Mouse (Mus musculus) 3134 (cell line): ENCODE data around the gene Unc79.
A peak's percentile ranks its signal among the peaks of the same experiment; 100 is the strongest.

Experiments
- DNase-seq: peaks from one replicate; pipeline ENCODE4 v3.0.0-alpha.2; 2011; ENCODE audit warnings: low spot score; ENCODE audit not compliant: insufficient read length; ENCODE audit errors: extremely low read depth

Gene Unc79

GRCm38 (mm10) chr12:103040136-103040535, 91.5 kb downstream of the Unc79 start:
- no peak for DNase-seq

- no peak for DNase-seq
Measured at GRCm38 (mm10) chr12:103041401-103041800, 92.7 kb downstream of the Unc79 start.

- no peak for DNase-seq
Measured at GRCm38 (mm10) chr12:103042711-103043110, 94.1 kb downstream of the Unc79 start.

- no peak for DNase-seq
Measured at GRCm38 (mm10) chr12:103044422-103044821, 95.8 kb downstream of the Unc79 start.

- DNase-seq: no peak
Measured at GRCm38 (mm10) chr12:103049865-103050264, 101.2 kb downstream of the Unc79 start.

- DNase-seq: no peak
Measured at GRCm38 (mm10) chr12:103059321-103060053, 110.8 kb downstream of the Unc79 start.

GRCm38 (mm10) chr12:103060791-103061190, 112.1 kb downstream of the Unc79 start:
- no peak for DNase-seq

- DNase-seq: no peak
Measured at GRCm38 (mm10) chr12:103062133-103062532, 113.5 kb downstream of the Unc79 start.

GRCm38 (mm10) chr12:103064944-103065343, 116.3 kb downstream of the Unc79 start:
- no peak for DNase-seq

- no peak for DNase-seq
Measured at GRCm38 (mm10) chr12:103068161-103068560, 119.5 kb downstream of the Unc79 start.

- DNase-seq: no peak
Measured at GRCm38 (mm10) chr12:103069565-103069964, 120.9 kb downstream of the Unc79 start.

- no peak for DNase-seq
Measured at GRCm38 (mm10) chr12:103073953-103074352, 125.3 kb downstream of the Unc79 start.

GRCm38 (mm10) chr12:103078751-103079150, 130.1 kb downstream of the Unc79 start:
- no peak for DNase-seq

GRCm38 (mm10) chr12:103080055-103080454, 131.4 kb downstream of the Unc79 start:
- no peak for DNase-seq

GRCm38 (mm10) chr12:103091831-103092230, 143.2 kb downstream of the Unc79 start:
- no peak for DNase-seq

GRCm38 (mm10) chr12:103095160-103095559, 146.5 kb downstream of the Unc79 start:
- no peak for DNase-seq

GRCm38 (mm10) chr12:103099185-103099584, 150.5 kb downstream of the Unc79 start:
- peak; percentile 40 for DNase-seq

- no peak for DNase-seq
Measured at GRCm38 (mm10) chr12:103100088-103100487, 151.4 kb downstream of the Unc79 start.

- DNase-seq: no peak
Measured at GRCm38 (mm10) chr12:103103041-103103440, 154.4 kb downstream of the Unc79 start.

- DNase-seq: no peak
Measured at GRCm38 (mm10) chr12:103103601-103104000, 154.9 kb downstream of the Unc79 start.

GRCm38 (mm10) chr12:103109301-103109700, 160.6 kb downstream of the Unc79 start:
- DNase-seq: no peak

- no peak for DNase-seq
Measured at GRCm38 (mm10) chr12:103116639-103117038, 168.0 kb downstream of the Unc79 start.
